Mouse (Mus musculus) erythroblast, embryonic 14.5 days (primary cell): ENCODE measurements around the gene Klf12. TPM values are rescaled to one million over a fixed set of nuclear protein-coding genes. Genes with fewer than 3 reads are reported as not detected.

ENCODE experiments used
- H3K27me3 ChIP-seq: 2 replicates; pipeline ENCODE4 v1.6.1; 2012; ENCODE audit warnings: inconsistent platforms; ENCODE audit not compliant: control insufficient read depth
- H3K36me3 ChIP-seq: 2 replicates; pipeline ENCODE4 v1.6.1; 2012; ENCODE audit warnings: mild to moderate bottlenecking, inconsistent platforms; ENCODE audit not compliant: control insufficient read depth
- H3K4me1 ChIP-seq: 2 replicates; pipeline ENCODE4 v1.6.1; 2012; ENCODE audit warnings: inconsistent platforms; ENCODE audit not compliant: control insufficient read depth
- H3K4me3 ChIP-seq: replicated peaks from 2 replicates; pipeline ENCODE3; 2012; ENCODE audit warnings: moderate library complexity, mild to moderate bottlenecking, inconsistent platforms
- H3K9me3 ChIP-seq: 2 replicates; pipeline ENCODE4 v1.6.1; 2012; ENCODE audit warnings: low read length, inconsistent platforms, mixed read lengths; ENCODE audit not compliant: control insufficient read depth
- GATA1 ChIP-seq: IDR thresholded peaks from 2 replicates; pipeline ENCODE4 v1.6.1; 2012; ENCODE audit warnings: low read length, inconsistent platforms, mixed read lengths
- TAL1 ChIP-seq: IDR thresholded peaks from 3 replicates; pipeline ENCODE4 v1.6.1; 2012; ENCODE audit warnings: low read length, inconsistent platforms, mixed read lengths
- polyA plus RNA-seq: library from polyadenylated mRNA; stranded (reverse); fragments of >175 nt; gene quantifications from 2 replicates; pipeline ENCODE4 v1.2.3, GENCODE M21; 2012

Gene Klf12
- polyA plus RNA-seq, 1 experiment: not detected

DNA sequence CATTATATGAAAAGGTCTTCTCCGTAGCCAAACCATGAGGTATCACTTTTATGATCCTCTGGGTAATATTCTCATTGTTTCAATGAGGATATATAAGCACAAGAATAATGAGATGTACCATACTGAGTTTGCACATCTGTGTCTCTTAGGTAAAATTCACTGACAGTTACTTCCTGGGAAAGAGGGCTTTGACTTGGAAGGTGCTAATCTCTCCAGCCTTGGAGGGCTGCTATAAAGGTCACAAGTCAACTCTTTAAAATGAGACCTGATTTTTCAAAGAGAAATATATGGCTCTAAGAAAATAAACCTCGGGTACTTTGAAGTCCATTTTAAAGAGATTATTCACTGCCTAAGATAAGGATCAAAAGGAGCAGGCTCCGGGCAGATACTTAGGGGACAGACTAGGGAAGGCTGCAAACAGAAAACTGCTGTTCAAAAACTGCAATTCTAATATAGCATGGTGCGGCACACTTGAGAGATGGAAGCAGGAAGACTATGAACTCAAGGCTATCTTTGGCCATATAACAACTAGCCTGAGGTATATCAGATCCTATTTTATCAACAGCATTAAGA is 69.2 kb downstream of the Klf12 start:
- H3K4me1 ChIP-seq: no peaks in the 10 kb centered on the region
- H3K27me3 ChIP-seq: no peaks in the 10 kb centered on the region
- no peaks in the 10 kb centered on the region for H3K9me3 ChIP-seq
- no peak overlapping the region for H3K4me3 ChIP-seq
- TF ChIP-seq GATA1: no peak
- no peak for TF ChIP-seq TAL1
- no peaks in the 10 kb centered on the region for H3K36me3 ChIP-seq

DNA sequence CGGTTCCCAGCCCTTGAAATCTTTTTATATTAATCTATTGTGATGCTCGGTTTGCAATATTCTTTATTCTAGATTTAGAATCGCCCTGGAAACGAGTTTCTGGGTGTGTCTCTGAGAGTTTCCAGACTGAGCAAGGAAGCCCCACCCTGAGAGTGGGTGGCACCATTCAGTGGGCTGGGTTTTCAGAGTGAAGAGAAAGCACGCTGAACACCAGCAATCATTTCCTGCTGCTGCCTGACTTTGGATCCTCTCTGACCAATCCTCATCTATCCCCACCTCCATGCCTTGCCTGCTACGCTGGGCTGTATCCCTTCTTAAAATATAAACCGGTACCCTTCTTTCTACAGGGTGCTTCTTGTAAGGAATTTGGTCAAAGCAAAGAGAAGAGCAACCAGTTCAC is 71.4 kb downstream of the Klf12 start:
- Histone ChIP-seq H3K4me3 (no peak overlapping the region), H3K4me1 (no peaks in the 10 kb centered on the region), H3K36me3 (no peaks in the 10 kb centered on the region), H3K9me3 (no peaks in the 10 kb centered on the region), H3K27me3 (no peaks in the 10 kb centered on the region)
- no peak for TF ChIP-seq TAL1
- TF ChIP-seq GATA1: no peak

DNA sequence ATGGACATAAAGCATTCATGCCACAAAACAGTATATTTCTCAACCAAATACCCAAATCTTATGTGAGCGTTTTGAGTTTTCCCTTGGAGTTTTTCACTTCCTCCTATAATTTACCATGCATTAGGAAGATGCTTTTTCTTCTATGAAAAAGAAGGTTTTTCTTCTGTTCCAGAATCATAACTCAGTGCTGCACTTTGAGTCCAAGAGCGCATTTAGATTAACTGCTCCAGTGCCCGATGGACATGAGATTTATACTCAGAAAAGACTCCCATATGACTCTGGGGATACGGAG is 72.7 kb downstream of the Klf12 start:
- H3K36me3 ChIP-seq: no peaks in the 10 kb centered on the region
- no peak overlapping the region for H3K4me3 ChIP-seq
- no peaks in the 10 kb centered on the region for H3K9me3 ChIP-seq
- H3K4me1 ChIP-seq: no peaks in the 10 kb centered on the region
- TF ChIP-seq TAL1: no peak
- TF ChIP-seq GATA1: no peak
- H3K27me3 ChIP-seq: no peaks in the 10 kb centered on the region

DNA sequence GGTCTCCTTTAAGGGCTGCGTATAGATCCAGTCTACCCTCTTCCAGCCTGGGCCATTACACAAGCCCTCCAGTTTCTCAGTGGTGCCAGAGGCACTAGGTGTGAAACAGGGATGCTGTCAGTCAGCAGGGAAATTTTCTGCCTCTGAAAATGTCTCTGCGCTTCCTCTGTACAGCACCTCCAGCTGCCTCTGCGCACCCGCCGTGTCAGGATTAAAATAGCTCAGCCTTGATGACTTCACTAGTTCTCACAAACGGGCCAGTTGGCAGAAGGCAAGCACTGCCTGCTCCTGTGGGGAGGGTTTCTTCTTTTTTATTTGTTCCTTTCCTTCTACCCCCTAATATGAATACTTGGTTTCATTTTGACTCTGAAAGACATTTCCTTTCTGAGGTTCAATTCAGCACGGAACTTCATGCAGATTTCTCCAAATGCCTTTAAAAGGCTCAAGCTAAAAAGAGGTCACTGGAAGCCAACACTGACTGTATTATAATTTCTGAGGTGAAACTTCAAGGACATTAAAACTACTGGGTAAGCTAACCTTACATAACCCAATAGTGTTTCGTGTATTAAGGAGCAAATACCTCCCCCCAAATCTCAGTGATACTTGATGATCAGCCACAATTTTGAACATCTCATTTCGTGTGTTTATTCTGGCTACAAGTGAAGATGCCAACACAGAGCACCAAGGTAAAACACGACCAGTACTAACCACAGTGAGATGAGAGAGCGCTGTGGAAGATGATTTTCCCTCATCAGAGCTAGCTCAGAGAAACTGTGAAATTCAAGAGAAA is 73.2 kb downstream of the Klf12 start:
- H3K4me3 ChIP-seq: no peak overlapping the region
- no peaks in the 10 kb centered on the region for H3K27me3 ChIP-seq
- 0 out of 2 replicates have a peak, but pooled peaks cover 2% of the 10 kb centered on the region for H3K9me3 ChIP-seq
- H3K4me1 ChIP-seq: no peaks in the 10 kb centered on the region
- TF ChIP-seq TAL1 (no peak), GATA1 (no peak)
- H3K36me3 ChIP-seq: no peaks in the 10 kb centered on the region

DNA sequence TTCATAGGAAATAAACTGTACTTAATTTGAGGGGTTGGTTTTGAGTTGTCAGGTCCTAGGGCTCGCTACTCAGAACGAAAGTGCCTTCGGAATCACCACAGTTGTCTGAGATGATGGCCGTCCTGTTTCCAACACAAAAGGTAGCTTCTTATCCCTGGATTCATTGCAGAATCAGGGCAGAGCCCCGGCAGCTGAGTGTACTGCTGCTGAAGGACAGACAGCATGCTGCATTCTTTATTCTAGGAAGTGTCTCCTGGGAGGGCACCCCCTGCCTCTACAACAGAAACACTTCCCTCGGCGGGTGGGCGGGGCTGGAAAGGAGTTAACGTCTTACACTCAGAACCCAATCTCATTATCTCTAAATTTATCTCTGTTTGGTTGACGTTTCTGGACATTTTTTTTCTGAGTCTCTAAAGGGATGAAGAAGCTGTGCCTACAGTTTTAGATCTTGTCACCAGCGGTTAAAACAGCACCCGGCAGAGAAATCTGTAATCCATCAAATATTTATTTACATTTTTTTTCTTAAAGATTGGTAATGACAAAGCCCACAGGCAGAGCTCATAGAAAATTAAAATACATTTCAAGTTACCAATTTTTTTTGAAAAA is 74.6 kb downstream of the Klf12 start:
- Histone ChIP-seq H3K36me3 (no peaks in the 10 kb centered on the region), H3K4me1 (no peaks in the 10 kb centered on the region), H3K4me3 (no peak overlapping the region), H3K9me3 (0 out of 2 replicates have a peak, but pooled peaks cover 2% of the 10 kb centered on the region), H3K27me3 (no peaks in the 10 kb centered on the region)
- TF ChIP-seq GATA1 (no peak), TAL1 (no peak)

DNA sequence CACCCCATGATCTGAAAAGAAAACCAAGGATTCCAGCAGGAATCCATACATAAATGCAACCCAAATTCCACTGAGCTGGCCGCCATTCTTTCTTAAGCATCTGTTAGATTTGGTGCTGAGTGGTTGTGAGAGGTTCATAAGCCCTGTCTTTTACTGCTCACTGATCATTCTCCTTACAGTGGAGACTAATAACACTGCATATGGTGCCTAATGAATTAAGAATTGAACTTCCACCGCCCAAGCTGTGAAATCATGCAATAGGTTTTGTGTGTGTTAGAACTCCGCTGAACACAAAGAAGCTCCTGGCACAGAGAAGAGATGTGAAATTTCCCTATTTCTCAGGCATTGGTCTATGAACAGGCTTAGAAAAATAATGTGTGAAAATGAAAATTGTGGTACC is 77.4 kb downstream of the Klf12 start:
- H3K36me3 ChIP-seq: no peaks in the 10 kb centered on the region
- no peak overlapping the region for H3K4me3 ChIP-seq
- no peaks in the 10 kb centered on the region for H3K4me1 ChIP-seq
- 0 out of 2 replicates have a peak, but pooled peaks cover 2% of the 10 kb centered on the region for H3K9me3 ChIP-seq
- TF ChIP-seq TAL1 (no peak), GATA1 (no peak)
- no peaks in the 10 kb centered on the region for H3K27me3 ChIP-seq

DNA sequence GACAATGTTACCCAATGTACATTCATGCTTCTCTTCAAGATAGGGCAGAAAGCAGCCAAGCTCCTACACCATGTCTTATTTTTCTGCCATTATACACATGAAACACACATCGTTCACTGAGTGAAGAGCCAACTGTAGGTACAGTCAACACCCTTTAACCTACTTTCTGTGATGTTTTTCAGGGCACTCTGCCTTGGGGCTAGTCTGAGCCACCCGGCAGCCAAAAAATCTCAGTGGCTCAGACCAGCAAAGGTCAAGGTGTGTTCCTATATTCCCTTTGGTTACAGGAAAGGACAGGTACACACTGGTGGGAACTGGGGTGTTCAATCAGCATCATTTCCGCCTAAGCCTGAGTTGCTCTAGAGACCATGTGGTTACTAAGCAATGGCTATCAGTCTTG is 78.3 kb downstream of the Klf12 start:
- no peaks in the 10 kb centered on the region for H3K27me3 ChIP-seq
- no peaks in the 10 kb centered on the region for H3K36me3 ChIP-seq
- no peaks in the 10 kb centered on the region for H3K4me1 ChIP-seq
- H3K9me3 ChIP-seq: 0 out of 2 replicates have a peak, but pooled peaks cover 6% of the 10 kb centered on the region
- no peak for TF ChIP-seq GATA1
- TF ChIP-seq TAL1: no peak
- no peak overlapping the region for H3K4me3 ChIP-seq

DNA sequence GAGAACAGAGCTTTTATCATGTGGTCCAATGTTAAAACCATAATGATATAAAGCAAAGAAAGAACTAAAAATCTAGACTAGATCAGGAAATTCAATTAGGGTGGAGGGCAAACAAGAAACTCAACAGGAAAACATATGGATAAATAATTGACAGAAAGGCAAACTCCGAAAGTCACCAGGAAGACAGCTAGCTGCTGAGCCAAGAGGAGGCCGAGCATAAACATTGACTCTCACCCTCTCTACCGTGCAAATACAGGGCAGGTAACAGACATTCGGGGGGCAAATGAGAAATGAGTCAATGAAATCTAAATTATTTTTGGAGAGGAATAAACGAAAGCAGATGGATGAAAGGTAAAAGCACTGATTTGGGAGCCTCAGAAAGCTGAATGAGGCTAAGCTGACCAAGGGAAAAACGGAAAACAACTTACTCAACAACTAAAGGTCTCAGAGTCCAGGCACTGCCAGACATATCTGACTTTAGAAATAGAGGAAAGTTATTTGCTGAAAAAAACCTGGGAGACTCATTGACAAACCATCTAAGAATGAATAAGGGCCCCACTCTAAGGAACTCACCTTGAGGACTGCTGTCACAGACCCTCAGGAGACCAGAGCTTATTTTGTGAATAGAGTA is 84.3 kb downstream of the Klf12 start:
- H3K27me3 ChIP-seq: no peaks in the 10 kb centered on the region
- H3K4me1 ChIP-seq: no peaks in the 10 kb centered on the region
- peaks cover 16% of the 10 kb centered on the region for H3K9me3 ChIP-seq
- TF ChIP-seq TAL1 (no peak), GATA1 (no peak)
- no peaks in the 10 kb centered on the region for H3K36me3 ChIP-seq
- no peak overlapping the region for H3K4me3 ChIP-seq

DNA sequence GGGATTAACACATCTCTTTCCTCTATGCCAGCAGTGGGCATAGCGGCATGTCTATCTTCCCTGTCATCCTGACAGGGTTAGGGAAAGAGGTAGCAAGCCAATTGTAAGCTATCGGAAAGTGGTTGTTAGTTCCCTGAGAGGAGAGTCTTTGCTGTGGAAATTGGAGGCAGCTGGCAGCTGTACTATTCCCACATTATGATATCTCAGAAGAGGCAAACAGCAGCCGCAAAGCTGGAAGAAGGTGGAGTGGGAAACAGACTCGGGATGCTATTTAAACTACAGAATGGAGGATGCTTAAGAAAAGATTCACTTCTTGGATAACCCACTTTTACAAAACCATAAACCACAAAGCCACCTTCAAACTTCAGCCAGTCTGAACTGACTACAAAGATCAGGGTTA is 85.8 kb downstream of the Klf12 start:
- H3K36me3 ChIP-seq: no peaks in the 10 kb centered on the region
- H3K4me3 ChIP-seq: no peak overlapping the region
- no peak for TF ChIP-seq GATA1
- no peak for TF ChIP-seq TAL1
- H3K9me3 ChIP-seq: peaks cover 16% of the 10 kb centered on the region
- H3K27me3 ChIP-seq: no peaks in the 10 kb centered on the region
- no peaks in the 10 kb centered on the region for H3K4me1 ChIP-seq
